Mouse (Mus musculus) heart, embryonic 11.5 days (tissue): ENCODE measurements at regions not wholly inside any gene's neighbourhood (a gene's known extent, or its start where the extent isn't known, plus 50 kb on each side); places are given as distances from the start of the nearest gene placed in this dataset. TPM values are rescaled to one million over a fixed set of nuclear protein-coding genes. Genes with fewer than 3 reads are reported as not detected.

Experiments
- ATAC-seq: fragments of 200-750 bp; cut with Nextera tagmentation; replicated peaks from 2 replicates; pipeline ENCODE4 v1.8.0; 2017; ENCODE audit warnings: moderate library complexity; ENCODE audit not compliant: insufficient number of reproducible peaks, low FRiP score, low TSS enrichment
- H3K27ac ChIP-seq: fragments of 300-500 bp; sonication (generic); 2 replicates; pipeline ENCODE4 v1.5.1; 2014; ENCODE audit warnings: mild to moderate bottlenecking, low read depth, low read length
- H3K27me3 ChIP-seq: fragments of 300-500 bp; sonication (generic); 2 replicates; pipeline ENCODE4 v1.6.1; 2014; ENCODE audit warnings: mild to moderate bottlenecking, low read length, mixed read lengths; ENCODE audit not compliant: control insufficient read depth, insufficient read depth
- H3K36me3 ChIP-seq: fragments of 300-500 bp; sonication (generic); 2 replicates; pipeline ENCODE4 v1.6.1; 2014; ENCODE audit warnings: mild to moderate bottlenecking, low read length, moderate library complexity, mixed read lengths; ENCODE audit not compliant: control insufficient read depth, insufficient read depth
- H3K4me1 ChIP-seq: fragments of 300-500 bp; sonication (generic); 2 replicates; pipeline ENCODE4 v1.6.1; 2014; ENCODE audit warnings: low read length; ENCODE audit not compliant: control insufficient read depth, insufficient read depth
- H3K4me2 ChIP-seq: fragments of 300-500 bp; sonication (generic); 2 replicates; pipeline ENCODE4 v1.6.1; 2014; ENCODE audit warnings: mild to moderate bottlenecking, moderate library complexity
- H3K4me3 ChIP-seq: fragments of 300-500 bp; sonication (generic); 2 replicates; pipeline ENCODE4 v1.5.1; 2014; ENCODE audit warnings: low read depth, low read length
- H3K9ac ChIP-seq: fragments of 300-500 bp; sonication (generic); 2 replicates; pipeline ENCODE4 v1.6.1; 2014; ENCODE audit warnings: mild to moderate bottlenecking, low read depth, low read length, moderate library complexity
- H3K9me3 ChIP-seq: fragments of 300-500 bp; sonication (generic); replicated peaks from 2 replicates; pipeline ENCODE4 v1.6.1; 2016; ENCODE audit warnings: low read length; ENCODE audit not compliant: control insufficient read depth
- WGBS: fragments of 180-500 bp; shearing (Covaris S2); extraction: QIAGEN DNeasy Blood & Tissue Kit; methylation state at CpG from one replicate; pipeline ENCODE4 v1.1.7; 2014; ENCODE audit not compliant: insufficient replicate concordance; 5-methylcytosine and 5-hydroxymethylcytosine counted together
- microRNA-seq: library from miRNA; unstranded; fragments of <30 nt; microRNA quantifications from one replicate; pipeline ENCODE4, GENCODE M21; 2016; ENCODE audit warnings: borderline number of aligned reads

- no peak overlapping the region for H3K27ac ChIP-seq
- no peaks in the 10 kb centered on the region for H3K36me3 ChIP-seq
- H3K4me3 ChIP-seq: no peak overlapping the region
- no peak overlapping the region for H3K4me2 ChIP-seq
- H3K9ac ChIP-seq: no peak overlapping the region
- peaks cover 43% of the 10 kb centered on the region for H3K27me3 ChIP-seq
- H3K4me1 ChIP-seq: peaks cover 3% of the 10 kb centered on the region
- 76% methylated on average over 4 of the region's 4 CpGs for WGBS
- ATAC-seq: no peak
- no peaks in the 10 kb centered on the region for H3K9me3 ChIP-seq
These were observed 74.5 kb upstream of the Lhx5 start for GRCm38 (mm10) chr5:120356950-120357349.

GRCm38 (mm10) chr5:120358084-120358690 is 73.3 kb upstream of the Lhx5 start:
- H3K9ac ChIP-seq: no peak overlapping the region
- no peak overlapping the region for H3K27ac ChIP-seq
- H3K27me3 ChIP-seq: peaks cover 34% of the 10 kb centered on the region
- 7% methylated on average over 20 of the region's 20 CpGs for WGBS
- H3K9me3 ChIP-seq: no peaks in the 10 kb centered on the region
- no peak for ATAC-seq
- no peak overlapping the region for H3K4me3 ChIP-seq
- H3K4me1 ChIP-seq: peaks cover 3% of the 10 kb centered on the region
- H3K36me3 ChIP-seq: no peaks in the 10 kb centered on the region
- no peak overlapping the region for H3K4me2 ChIP-seq

- H3K4me1 ChIP-seq: no peaks in the 10 kb centered on the region
- H3K36me3 ChIP-seq: no peaks in the 10 kb centered on the region
- H3K4me3 ChIP-seq: no peak overlapping the region
- H3K27me3 ChIP-seq: peaks cover 9% of the 10 kb centered on the region
- H3K9me3 ChIP-seq: no peaks in the 10 kb centered on the region
- WGBS: 34% methylated on average over 10 of the region's 10 CpGs
- H3K4me2 ChIP-seq: no peak overlapping the region
- no peak for ATAC-seq
- no peak overlapping the region for H3K9ac ChIP-seq
- no peak overlapping the region for H3K27ac ChIP-seq
These were observed 65.5 kb upstream of the Lhx5 start for GRCm38 (mm10) chr5:120365950-120366467.

GRCm38 (mm10) chr5:120368797-120369196 is 62.7 kb upstream of the Lhx5 start:
- Histone ChIP-seq H3K4me3 (no peak overlapping the region), H3K27me3 (peaks cover 16% of the 10 kb centered on the region), H3K4me2 (no peak overlapping the region), H3K27ac (no peak overlapping the region), H3K4me1 (no peaks in the 10 kb centered on the region), H3K36me3 (no peaks in the 10 kb centered on the region), H3K9ac (no peak overlapping the region), H3K9me3 (no peaks in the 10 kb centered on the region)
- 86% methylated on average over 1 of the region's 1 CpGs for WGBS
- no peak for ATAC-seq

GRCm38 (mm10) chr5:120371176-120371819 is 60.2 kb upstream of the Lhx5 start:
- no peak overlapping the region; the same call in 1 of the 2 replicates for H3K4me2 ChIP-seq
- no peak; the same call in 1 of the 2 replicates for ATAC-seq
- no peak overlapping the region for H3K27ac ChIP-seq
- no peak overlapping the region for H3K4me3 ChIP-seq
- 6% methylated on average over 15 of the region's 15 CpGs for whole genome bisulfite sequencing
- H3K27me3 ChIP-seq: peaks cover 18% of the 10 kb centered on the region
- H3K36me3 ChIP-seq: no peaks in the 10 kb centered on the region
- H3K9me3 ChIP-seq: no peaks in the 10 kb centered on the region
- H3K4me1 ChIP-seq: no peaks in the 10 kb centered on the region
- no peak overlapping the region for H3K9ac ChIP-seq

- Histone ChIP-seq H3K9ac (no peak overlapping the region), H3K27me3 (peaks cover 13% of the 10 kb centered on the region), H3K4me1 (no peaks in the 10 kb centered on the region), H3K4me3 (no peak overlapping the region), H3K9me3 (no peaks in the 10 kb centered on the region), H3K36me3 (no peaks in the 10 kb centered on the region), H3K4me2 (no peak overlapping the region), H3K27ac (no peak overlapping the region)
- WGBS: 85% methylated on average over 7 of the region's 7 CpGs
- ATAC-seq: no peak
These were observed 58.1 kb upstream of the Lhx5 start for GRCm38 (mm10) chr5:120373426-120373825.

Small RNA genes lying in the stretch of these regions (microRNA-seq; reads per million reads assigned to microRNA genes)
- not detected for gene Gm26474
